Mouse (Mus musculus) cerebellum, postnatal 10 days (tissue): ENCODE measurements at regions not wholly inside any gene's neighbourhood (a gene's known extent, or its start where the extent isn't known, plus 50 kb on each side); places are given as distances from the start of the nearest gene placed in this dataset.

Experiments used
- DNase-seq, 2 experiments: peaks; one replicate each; pipeline ENCODE4 v3.0.0; 2021; ENCODE audit warnings: mixed read lengths in 2 of 2

DNA sequence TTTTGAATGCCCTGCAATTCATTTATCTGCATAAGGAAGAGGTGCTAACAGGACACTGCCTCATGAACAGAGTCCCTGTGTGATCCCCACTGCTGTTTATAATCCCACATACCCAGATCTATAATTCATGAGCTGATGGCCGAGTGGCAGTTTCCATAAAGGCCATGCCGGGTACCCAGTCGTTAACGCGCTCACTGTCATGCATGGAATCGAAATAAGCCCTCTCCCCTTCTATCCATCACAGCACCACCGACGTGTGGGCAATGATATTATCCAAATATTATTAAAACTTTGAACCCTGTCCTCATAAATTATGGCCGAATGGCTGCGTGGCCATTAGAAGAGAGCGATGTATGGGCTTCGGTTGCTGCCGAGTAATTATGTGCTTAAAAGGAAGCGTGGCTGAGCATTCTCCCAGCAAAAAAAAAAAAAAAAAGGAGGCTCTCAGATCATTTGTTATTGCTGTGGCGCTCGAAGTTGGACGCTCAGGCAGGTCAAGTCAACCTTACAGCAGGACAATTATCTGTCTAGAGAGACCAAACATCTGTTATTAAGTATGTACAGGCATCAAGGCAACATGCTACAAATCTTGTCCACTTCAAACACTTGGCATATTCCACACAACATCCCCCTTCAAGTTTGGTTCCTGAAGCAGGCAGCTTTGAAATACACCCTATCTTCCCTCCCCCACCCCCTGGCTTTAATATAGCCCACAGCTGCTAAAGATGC is 109.1 kb upstream of the Sall1 start:
- no peak for DNase-seq

DNA sequence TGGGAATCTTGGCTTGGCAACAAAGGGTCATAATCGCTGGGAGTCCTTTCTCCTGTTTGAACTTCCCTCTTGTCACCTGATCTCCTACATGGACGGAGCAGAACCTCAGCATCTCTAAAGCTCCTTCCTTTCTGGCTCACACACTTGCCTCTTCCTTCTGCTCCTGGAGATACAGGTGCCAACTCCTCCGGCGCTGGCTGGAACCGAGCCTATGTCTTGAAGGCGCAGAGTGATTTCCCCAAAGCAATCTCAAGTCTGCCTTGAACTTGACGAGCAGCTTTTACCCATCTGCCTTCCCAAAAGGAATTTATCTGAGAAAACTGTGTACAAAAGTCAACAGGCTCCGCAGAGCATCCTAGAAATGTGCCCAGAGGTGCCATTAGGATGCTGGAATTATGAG is 108.4 kb upstream of the Sall1 start:
- DNase-seq, result peak; percentile 44 to 53

DNA sequence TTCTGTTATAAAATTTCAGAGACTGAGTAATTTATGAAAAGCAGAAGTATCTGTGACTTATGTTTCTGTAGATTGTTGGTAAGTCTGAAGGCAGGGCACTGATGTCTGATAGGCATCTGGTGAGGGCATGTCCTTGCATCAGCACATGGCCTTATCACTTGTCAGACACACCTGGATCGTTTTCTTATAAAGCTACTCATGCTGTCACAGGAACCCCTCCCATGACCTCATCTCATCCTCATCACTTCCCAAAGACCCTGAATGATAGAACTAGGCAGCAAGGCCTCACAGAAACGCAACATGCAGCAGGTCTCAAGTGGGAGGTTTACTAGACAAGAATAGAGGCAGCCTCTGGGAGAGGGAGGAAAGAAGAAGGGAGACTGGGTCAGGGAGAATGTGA is 107.0 kb upstream of the Sall1 start:
- DNase-seq, result no peak

DNA sequence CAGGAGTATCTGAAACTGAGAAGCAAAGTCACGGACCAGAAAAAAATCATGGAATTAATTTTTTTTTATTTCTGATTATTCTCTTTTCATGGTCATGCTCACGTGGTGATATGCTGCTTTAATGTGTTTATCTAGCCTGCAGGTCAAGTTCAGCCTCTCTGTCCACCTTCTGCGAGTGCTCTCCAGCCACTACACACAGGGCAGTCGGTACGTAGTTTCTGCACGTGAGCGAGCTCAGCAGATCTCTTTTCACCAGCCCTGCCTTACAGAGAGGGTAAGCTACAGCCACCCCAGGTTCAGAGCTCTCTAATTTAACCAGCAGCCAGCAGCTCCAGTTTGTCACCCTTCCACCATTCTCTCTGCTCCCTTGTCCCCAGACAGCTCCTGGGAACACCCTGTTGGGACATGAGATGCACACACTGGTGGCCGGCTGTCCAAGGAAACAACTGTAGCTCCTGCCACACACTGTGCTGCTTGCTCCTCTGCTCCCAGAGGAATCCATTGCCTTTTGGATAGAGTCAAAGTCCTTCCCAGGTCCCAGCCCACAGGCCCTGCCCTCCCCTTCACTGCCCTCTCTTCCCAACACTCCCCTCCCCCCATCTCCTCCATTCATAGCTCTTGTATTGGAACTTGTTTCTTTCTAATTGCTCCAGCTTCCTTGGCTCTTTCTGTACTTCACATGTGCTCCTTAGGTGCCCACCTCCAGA is 97.7 kb upstream of the Sall1 start:
- DNase-seq, result no peak

DNA sequence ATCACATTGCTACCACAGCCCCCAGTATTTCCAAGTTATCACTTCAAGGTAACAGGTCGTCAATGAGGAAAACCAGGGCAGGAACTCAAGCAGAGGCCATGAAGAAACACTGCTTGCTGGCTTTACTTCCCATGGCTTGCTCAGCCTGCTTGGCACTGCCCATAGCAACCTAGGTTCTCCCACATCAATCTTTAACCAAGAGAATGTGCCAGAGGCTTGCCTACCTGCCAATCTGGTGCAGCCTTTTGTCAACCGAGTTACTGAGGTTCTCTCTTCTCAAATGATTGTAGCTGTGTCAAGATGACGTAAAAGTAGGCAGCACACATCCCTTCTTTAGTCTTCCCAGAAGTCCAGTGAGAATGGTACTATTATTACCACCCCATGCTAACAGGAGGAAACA is 95.9 kb upstream of the Sall1 start:
- no peak for DNase-seq

DNA sequence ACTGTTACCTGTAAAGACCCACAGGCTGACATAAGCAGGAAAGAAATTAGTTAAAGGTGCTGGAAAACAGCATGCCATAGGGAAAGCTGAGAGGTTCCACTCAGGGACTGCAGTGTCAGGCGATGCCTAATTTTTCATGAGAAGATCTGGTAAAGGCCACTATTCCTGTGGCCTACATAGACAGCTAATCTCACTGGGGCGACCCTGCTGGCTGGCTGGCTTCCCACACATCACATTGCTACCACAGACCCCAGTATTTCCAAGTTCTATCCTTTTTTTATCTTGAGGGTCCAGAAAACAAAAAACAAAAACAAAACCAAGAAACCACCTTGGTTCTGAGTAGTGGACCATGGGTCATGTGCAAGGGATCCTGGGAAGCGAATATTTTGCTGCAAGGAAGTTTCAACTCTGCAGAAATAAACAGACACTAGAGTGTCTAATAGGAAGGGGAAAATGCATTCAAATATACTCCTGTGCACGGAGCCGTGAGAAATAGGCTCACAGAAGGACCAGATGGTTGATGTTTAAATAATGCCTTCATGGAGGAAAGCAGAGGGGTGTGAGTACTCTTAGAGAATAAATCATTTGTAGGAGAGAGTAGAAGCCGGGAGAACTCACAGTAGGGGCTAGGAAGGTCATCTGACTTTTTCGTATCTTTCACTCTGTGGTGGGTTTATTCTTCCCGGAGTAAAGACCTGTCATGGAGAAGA is 94.6 kb upstream of the Sall1 start:
- DNase-seq, result peak; percentile 44 to 66

DNA sequence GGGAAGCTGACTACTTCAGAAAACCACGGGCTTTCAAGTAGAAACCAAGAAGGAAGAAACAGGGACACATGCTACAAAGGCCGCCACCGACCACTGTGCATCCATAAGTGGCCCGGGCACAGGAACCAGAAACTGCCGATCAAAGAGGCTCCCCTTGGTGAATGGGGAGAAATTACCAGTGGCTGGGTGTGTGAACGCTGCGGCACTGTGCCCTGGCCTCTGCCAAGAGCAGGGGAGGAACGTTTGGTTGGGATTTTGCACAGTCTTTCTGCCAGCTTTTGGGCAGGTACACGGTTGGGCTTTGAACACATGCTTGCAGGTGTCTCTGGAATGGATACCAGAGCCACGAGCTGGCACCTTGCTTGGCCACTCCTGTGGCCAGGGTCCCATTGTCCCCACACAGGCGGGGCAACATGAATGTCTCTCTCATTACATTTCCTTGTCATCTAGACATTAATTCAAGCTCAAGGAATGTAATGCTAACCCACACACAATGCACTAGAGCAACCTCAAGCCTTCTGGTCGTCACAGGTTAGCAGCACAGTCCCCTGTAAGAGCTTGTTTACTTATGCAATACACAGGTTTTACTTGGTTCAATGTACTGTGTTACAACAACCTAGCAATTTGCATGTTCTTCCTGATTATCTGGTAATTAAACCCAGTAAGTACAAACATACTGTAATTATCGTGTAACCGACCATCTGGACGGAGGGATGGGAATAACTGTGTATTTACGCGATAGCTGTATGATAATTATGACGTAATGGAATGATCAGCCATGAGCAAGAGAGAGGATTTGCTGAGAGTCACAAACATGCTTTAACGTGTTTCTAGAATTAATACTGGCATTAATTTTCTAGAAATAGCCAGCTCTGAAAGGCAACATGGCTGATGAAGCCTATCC is 90.9 kb upstream of the Sall1 start:
- DNase-seq, result peak; percentile 19 to 30

DNA sequence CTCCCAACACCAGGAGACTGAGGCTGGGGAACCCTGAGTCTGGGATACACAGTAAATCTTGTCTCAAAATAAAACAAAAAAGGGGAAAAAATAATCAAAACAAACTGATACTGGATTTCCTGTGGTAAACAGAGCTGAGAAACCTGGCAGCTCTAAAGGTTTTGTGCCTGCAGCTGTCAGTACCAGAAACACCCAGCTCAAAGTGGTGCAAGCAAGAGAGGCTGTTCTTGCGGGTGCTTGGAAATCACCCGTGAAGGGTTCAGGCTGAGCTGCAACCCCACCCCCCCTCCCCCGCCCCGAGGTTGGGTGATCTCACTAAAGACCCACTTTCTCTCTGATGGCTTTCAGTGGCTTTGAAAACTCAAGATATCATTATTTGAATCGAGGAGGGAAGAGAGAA is 90.1 kb upstream of the Sall1 start:
- DNase-seq, result no peak

DNA sequence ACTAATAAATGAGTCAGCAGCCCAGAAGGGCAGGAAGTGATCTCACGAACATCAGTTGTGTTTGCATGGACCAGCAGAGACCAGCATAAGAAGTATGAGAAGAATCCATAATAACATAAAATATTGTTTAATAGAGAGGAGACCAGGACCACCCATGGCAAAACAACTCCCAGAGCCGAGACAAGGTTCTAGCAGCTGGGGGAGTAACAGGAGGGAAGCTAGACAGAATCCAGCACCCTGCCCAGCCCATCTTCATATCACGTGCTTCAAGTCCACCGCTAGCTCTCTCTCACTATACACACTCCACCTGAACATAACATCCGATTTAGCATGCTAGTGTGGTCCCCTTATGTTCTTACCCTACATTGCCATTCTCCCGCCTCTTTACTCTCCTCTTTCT is 77.1 kb upstream of the Sall1 start:
- no peak for DNase-seq

DNA sequence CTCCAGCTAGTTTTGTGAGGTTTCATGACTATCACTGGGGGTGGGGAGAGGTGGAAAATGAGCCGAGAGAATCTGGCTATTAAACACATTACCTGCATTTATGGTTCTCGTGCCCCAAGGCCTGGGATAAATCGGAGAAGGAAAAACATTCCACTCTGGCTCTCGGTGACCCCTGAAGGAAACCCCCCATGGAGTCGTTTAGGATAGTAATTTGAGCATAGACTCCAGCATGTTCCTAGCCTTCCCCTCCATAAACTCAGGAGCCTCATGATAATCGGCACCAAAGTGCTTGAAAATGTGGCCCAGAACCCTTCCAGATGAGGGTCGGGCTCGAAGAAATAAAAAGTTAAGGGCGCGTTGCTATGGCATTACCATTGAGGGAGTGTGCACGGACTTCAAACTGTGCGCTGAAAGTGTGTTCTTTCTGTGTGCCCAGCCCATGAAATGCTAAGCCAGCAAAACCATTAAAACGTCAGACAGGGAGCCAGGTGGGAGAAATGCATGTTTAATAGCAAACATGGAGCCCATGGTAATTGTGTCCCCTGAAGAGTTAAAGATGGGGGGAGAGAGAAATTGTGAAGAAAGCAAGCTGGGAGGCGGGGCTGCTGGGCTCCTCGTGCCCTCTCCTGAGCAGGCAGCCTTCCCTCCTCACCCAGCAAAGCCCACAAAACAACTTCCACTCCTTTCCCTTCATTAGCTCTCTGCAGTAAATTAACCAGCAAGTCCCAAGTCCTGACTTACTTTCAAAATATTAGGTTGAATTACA is 64.1 kb upstream of the Sall1 start:
- no peak for DNase-seq

DNA sequence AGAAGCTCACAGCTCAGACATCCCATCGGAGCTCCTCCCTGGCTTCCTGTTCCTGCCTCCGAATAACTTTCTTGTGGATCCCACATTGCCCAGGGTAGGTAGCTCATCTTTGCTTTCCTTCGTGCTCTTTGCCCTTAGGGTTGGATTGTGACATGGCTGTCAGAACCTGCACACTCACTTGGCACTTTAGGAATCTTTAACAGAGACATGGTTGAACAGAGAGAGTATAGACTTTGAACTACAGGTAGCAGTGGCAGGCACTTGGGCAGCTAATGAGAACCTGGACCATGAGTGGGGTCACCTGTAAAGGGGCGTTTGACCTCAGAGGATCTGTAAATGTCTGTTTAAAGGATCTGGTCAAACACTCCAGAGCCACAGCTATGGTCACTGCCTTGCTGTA is 62.4 kb upstream of the Sall1 start:
- no peak for DNase-seq

DNA sequence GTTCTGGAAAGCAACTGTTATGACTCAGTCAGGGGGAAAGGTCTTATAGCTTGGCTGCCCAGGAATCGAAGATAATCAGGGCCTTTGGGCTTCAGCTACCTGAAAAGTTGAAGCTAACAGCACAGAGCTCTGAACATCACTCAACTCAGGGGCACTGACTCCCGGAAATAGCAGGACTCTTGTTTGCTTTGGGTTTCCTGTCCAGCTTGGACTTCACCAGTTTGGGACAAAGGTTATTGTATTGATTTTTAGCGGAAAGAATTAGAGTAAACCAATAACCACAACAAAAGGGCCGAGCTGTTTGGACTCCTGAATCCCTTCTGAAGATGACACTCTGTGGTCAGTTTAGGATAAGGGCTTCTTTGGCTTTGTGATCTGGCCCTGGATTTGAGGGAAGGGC is 53.4 kb upstream of the Sall1 start:
- DNase-seq, result no peak
